In the genomic region with DNA sequence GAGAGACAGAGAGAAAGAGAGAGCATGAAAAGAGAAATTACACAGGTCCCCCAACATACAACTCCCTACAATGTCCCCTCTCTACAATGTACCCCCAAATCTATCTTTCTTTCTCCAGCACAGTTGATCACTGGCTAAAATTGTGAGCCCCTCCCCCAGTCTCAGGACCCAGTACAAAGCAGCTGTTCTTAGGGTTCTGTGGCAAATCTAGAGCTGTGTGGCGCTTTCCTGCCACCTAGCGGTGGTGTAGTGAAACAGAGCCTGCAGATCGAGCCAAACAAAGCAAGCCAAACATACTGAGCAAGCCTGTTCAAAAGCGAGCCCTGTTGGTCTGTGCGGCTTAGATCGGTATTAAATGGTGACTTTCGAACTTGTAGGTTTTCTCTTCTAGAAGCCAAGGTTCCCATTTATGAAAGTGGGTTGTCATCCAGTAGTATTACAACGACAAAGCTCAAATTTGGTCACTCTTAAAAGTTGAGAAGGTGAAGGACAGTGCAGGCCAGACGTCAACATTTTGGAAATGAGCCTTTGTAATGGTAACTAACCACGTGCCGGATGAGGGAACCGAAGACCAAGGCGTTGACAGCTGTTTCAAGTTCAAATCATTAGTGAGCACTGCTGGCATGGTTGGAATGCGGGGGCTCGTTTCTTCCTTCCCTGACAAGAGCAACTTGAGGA, we compare ENCODE assay signal across 8 mouse cellular contexts. TPM values are rescaled to one million over a fixed set of nuclear protein-coding genes. Genes with fewer than 3 reads are reported as not detected.
DNase-seq lines count a peak whose midpoint lies in the region; ATAC-seq and TF ChIP-seq lines count a peak whose summit lies in the region.

No protein-coding gene starts in this region.

- H3K9ac ChIP-seq in heart, embryonic 11.5 days (ENCODE audit: low read depth, low read length) = no peak overlapping the region
- no peak overlapping the region for H3K9ac ChIP-seq in intestine, embryonic 14.5 days (ENCODE audit: low read length)
- H3K9ac ChIP-seq in midbrain, embryonic 11.5 days (ENCODE audit: low read length) = no peak overlapping the region

- intact Hi-C loops in gastrocnemius, adult 2 months (cut with DNase I) = loop anchor here (1.0 to 5.0 kb wide), 4 partner anchors 143 to 567 kb away; a partner anchor contains a TSS

- peak; percentile 75 to 82 for DNase-seq in heart, adult 18-20 months
- DNase-seq in cerebellum, postnatal 4 days (ENCODE audit: low spot score in 2 of 2) = peak; percentile 77 to 86
- DNase-seq in gastrocnemius, adult 2 months = peak; percentile 82
- peak; percentile 82 for DNase-seq in intestine, embryonic 14.5 days (ENCODE audit: low spot score)
- DNase-seq in left cerebral cortex, adult 9 months (ENCODE audit: low spot score in 2 of 2) = peak; percentile 58 to 82
- peak; percentile 98 for DNase-seq in midbrain, embryonic 11.5 days (ENCODE audit: low spot score, missing footprints)

- H3K4me3 ChIP-seq in heart, embryonic 11.5 days (ENCODE audit: low read depth, low read length) = no peak overlapping the region
- H3K4me3 ChIP-seq in gastrocnemius, adult 2 months = no peak overlapping the region
- no peak overlapping the region for H3K4me3 ChIP-seq in intestine, embryonic 14.5 days (ENCODE audit: low read depth, low read length)
- no peak overlapping the region for H3K4me3 ChIP-seq in midbrain, embryonic 11.5 days (ENCODE audit: low read depth, low read length)
- H3K4me3 ChIP-seq in small intestine, adult 2 months (ENCODE audit: low read depth, low read length) = no peak overlapping the region

- no peak overlapping the region for H3K4me2 ChIP-seq in heart, embryonic 11.5 days
- H3K4me2 ChIP-seq in intestine, embryonic 14.5 days (ENCODE audit: low read length) = no peak overlapping the region
- no peak overlapping the region for H3K4me2 ChIP-seq in midbrain, embryonic 11.5 days

- H3K36me3 ChIP-seq in heart, embryonic 11.5 days (ENCODE audit: control insufficient read depth, insufficient read depth, low read length) = no peaks in the 10 kb centered on the region
- no peaks in the 10 kb centered on the region for H3K36me3 ChIP-seq in intestine, embryonic 14.5 days (ENCODE audit: control insufficient read depth, insufficient read depth, low read length)
- H3K36me3 ChIP-seq in midbrain, embryonic 11.5 days (ENCODE audit: control insufficient read depth, insufficient read depth, low read length) = no peaks in the 10 kb centered on the region
- no peaks in the 10 kb centered on the region for H3K36me3 ChIP-seq in small intestine, adult 2 months (ENCODE audit: control insufficient read depth, insufficient read depth, low read length)

- TF ChIP-seq POLR2A in small intestine, adult 2 months (IDR thresholded peaks at IDR 0.05; ENCODE audit: low read depth, low read length) = no peak

- TF ChIP-seq CTCF in gastrocnemius, adult 2 months (IDR thresholded peaks at IDR 0.05) = peak; percentile 95
- peak; percentile 91; the same call in 1 of the 2 replicates for TF ChIP-seq CTCF in small intestine, adult 2 months (IDR thresholded peaks at IDR 0.05; ENCODE audit: extremely low read depth, insufficient read length, insufficient replicate concordance, low read depth, low read length)

- no peaks in the 10 kb centered on the region for H3K9me3 ChIP-seq in heart, embryonic 11.5 days (replicated peaks; ENCODE audit: control insufficient read depth, low read length)
- no peaks in the 10 kb centered on the region for H3K9me3 ChIP-seq in intestine, embryonic 14.5 days (ENCODE audit: control insufficient read depth, low read length)
- H3K9me3 ChIP-seq in midbrain, embryonic 11.5 days (ENCODE audit: control insufficient read depth, low read length) = no peaks in the 10 kb centered on the region; the same call in 1 of the 2 replicates

- H3K27ac ChIP-seq in heart, embryonic 11.5 days (ENCODE audit: low read depth, low read length) = no peak overlapping the region
- H3K27ac ChIP-seq in gastrocnemius, adult 2 months = no peak overlapping the region
- H3K27ac ChIP-seq in intestine, embryonic 14.5 days (ENCODE audit: low read depth) = no peak overlapping the region
- H3K27ac ChIP-seq in midbrain, embryonic 11.5 days (ENCODE audit: low read depth, low read length) = no peak overlapping the region
- no peak overlapping the region for H3K27ac ChIP-seq in small intestine, adult 2 months (ENCODE audit: insufficient read depth, low read depth, low read length)

- no peaks in the 10 kb centered on the region for H3K27me3 ChIP-seq in heart, embryonic 11.5 days (ENCODE audit: control insufficient read depth, insufficient read depth, low read length)
- no peaks in the 10 kb centered on the region for H3K27me3 ChIP-seq in intestine, embryonic 14.5 days (replicated peaks; ENCODE audit: control insufficient read depth, insufficient read depth, low read length)
- H3K27me3 ChIP-seq in midbrain, embryonic 11.5 days (ENCODE audit: control insufficient read depth, insufficient read depth, low read length) = no peaks in the 10 kb centered on the region
- no peaks in the 10 kb centered on the region for H3K27me3 ChIP-seq in small intestine, adult 2 months (ENCODE audit: control insufficient read depth, insufficient read depth, low read length)

- WGBS in heart, embryonic 11.5 days (ENCODE audit: insufficient replicate concordance) = 20% methylated on average over 15 of the region's 15 CpGs
- WGBS in intestine, embryonic 14.5 days = 30% methylated on average over 15 of the region's 15 CpGs
- WGBS in midbrain, embryonic 11.5 days = 39% methylated on average over 15 of the region's 15 CpGs
- 36% methylated on average over 15 of the region's 15 CpGs for WGBS in small intestine, adult 2 months

- H3K4me1 ChIP-seq in heart, embryonic 11.5 days (ENCODE audit: control insufficient read depth, insufficient read depth, low read length) = no peaks in the 10 kb centered on the region
- no peaks in the 10 kb centered on the region for H3K4me1 ChIP-seq in intestine, embryonic 14.5 days (replicated peaks; ENCODE audit: control insufficient read depth, insufficient read depth, low read length)
- no peaks in the 10 kb centered on the region; the same call in 1 of the 2 replicates for H3K4me1 ChIP-seq in midbrain, embryonic 11.5 days (ENCODE audit: control insufficient read depth, insufficient read depth, low read length)
- no peaks in the 10 kb centered on the region for H3K4me1 ChIP-seq in small intestine, adult 2 months (ENCODE audit: control insufficient read depth, insufficient read depth, insufficient read length, low read length)

- no peak for ATAC-seq in heart, embryonic 11.5 days (replicated peaks; ENCODE audit: insufficient number of reproducible peaks, low FRiP score, low TSS enrichment)
- 0 out of 2 replicates have a peak, but pooled peaks have one; percentile 71 for ATAC-seq in intestine, embryonic 14.5 days (replicated peaks; ENCODE audit: low FRiP score, low TSS enrichment, low read depth)
- peak; percentile 79 for ATAC-seq in midbrain, embryonic 11.5 days (ENCODE audit: low FRiP score)

RNA-seq across cellular contexts. Expression of a gene that starts 44.8 kb away (rescaled TPM):
- 1 to 10 TPM; 2.3 to 3.5 TPM for total RNA-seq in heart, adult 18-20 months (2021)
- polyA plus RNA-seq in heart, embryonic 11.5 days (2014; fragmentation: Nextera tagmentation; extraction: Ambion mirVana) = 2.2 and 2.4 TPM in 2 replicates
- 1 to 10 TPM in 1 of 2 experiments, under 1 TPM in 1; 0.33 to 1.3 TPM for total RNA-seq in gastrocnemius, adult 2 months (2021)
- 9.4 and 11.6 TPM in 2 replicates for polyA plus RNA-seq in intestine, embryonic 14.5 days (2014; fragmentation: Nextera tagmentation; extraction: Ambion mirVana)
- polyA plus RNA-seq in midbrain, embryonic 11.5 days (2014; fragmentation: Nextera tagmentation; extraction: Ambion mirVana) = 6.0 and 7.1 TPM in 2 replicates
- 3.9 and 7.1 TPM in 2 replicates for polyA plus RNA-seq in small intestine, adult 2 months (2012; rRNA removed)
